Mouse (Mus musculus) heart, postnatal 0 days (tissue): Measurements from ENCODE around the gene Serpinb6a. TPM values are rescaled to one million over a fixed set of nuclear protein-coding genes. Genes with fewer than 3 reads are reported as not detected.

Experiments used
- ATAC-seq: fragments of 200-750 bp; cut with Nextera tagmentation; 2 replicates; pipeline ENCODE4 v1.8.0; 2017; ENCODE audit warnings: low read depth, moderate number of reproducible peaks, moderate library complexity; ENCODE audit not compliant: insufficient read depth
- DNase-seq: peaks from one replicate; pipeline ENCODE4 v3.0.0-alpha.2; 2016; ENCODE audit warnings: low spot score
- H3K27ac ChIP-seq: fragments of 300-500 bp; sonication (generic); 2 replicates; pipeline ENCODE4 v1.5.1; 2014; ENCODE audit warnings: low read depth, mild to moderate bottlenecking
- H3K27me3 ChIP-seq: fragments of 300-500 bp; sonication (generic); 2 replicates; pipeline ENCODE4 v1.6.1; 2014; ENCODE audit warnings: low read length, mixed read lengths; ENCODE audit not compliant: control insufficient read depth, insufficient read depth
- H3K36me3 ChIP-seq: fragments of 300-500 bp; sonication (generic); replicated peaks from 2 replicates; pipeline ENCODE4 v1.6.1; 2014; ENCODE audit warnings: low read length, mixed read lengths; ENCODE audit not compliant: control insufficient read depth, insufficient read depth
- H3K4me1 ChIP-seq: fragments of 300-500 bp; sonication (generic); 2 replicates; pipeline ENCODE4 v1.6.1; 2014; ENCODE audit warnings: antibody characterized with exemption; ENCODE audit not compliant: control insufficient read depth, insufficient read depth
- H3K4me2 ChIP-seq: fragments of 300-500 bp; sonication (generic); 2 replicates; pipeline ENCODE4 v1.6.1; 2014; ENCODE audit warnings: low read depth, mild to moderate bottlenecking, low read length, moderate library complexity
- H3K4me3 ChIP-seq: fragments of 300-500 bp; sonication (generic); 2 replicates; pipeline ENCODE4 v1.5.1; 2014; ENCODE audit warnings: low read depth, low read length
- H3K9ac ChIP-seq: fragments of 300-500 bp; sonication (generic); replicated peaks from 2 replicates; pipeline ENCODE4 v1.6.1; 2014; ENCODE audit warnings: low read depth, low read length, mixed read lengths
- H3K9me3 ChIP-seq: fragments of 300-500 bp; sonication (generic); replicated peaks from 2 replicates; pipeline ENCODE4 v1.6.1; 2016; ENCODE audit warnings: low read length; ENCODE audit not compliant: control insufficient read depth
- CTCF ChIP-seq: IDR thresholded peaks from 2 replicates; pipeline ENCODE4 v1.5.1; 2016; ENCODE audit warnings: antibody characterized with exemption, control low read depth, low read depth
- EP300 ChIP-seq: IDR thresholded peaks from 2 replicates; pipeline ENCODE4 v1.6.1; 2016; ENCODE audit warnings: antibody characterized with exemption, low read depth
- WGBS: fragments of 180-500 bp; shearing (Covaris S2); extraction: QIAGEN DNeasy Blood & Tissue Kit; methylation state at CpG from one replicate; pipeline ENCODE4 v1.1.7; 2014; 5-methylcytosine and 5-hydroxymethylcytosine counted together
- polyA plus RNA-seq: library from polyadenylated mRNA; unstranded; fragments of >200 nt; fragmentation: Nextera tagmentation; extraction: Ambion mirVana; gene quantifications from 2 replicates; pipeline ENCODE4 v1.2.1, GENCODE M21; 2015
- total RNA-seq: library from RNA; depleted of rRNA; stranded (reverse); fragments of >200 nt; gene quantifications from 2 replicates; pipeline ENCODE4 v1.2.3, GENCODE M21; 2014; ENCODE audit warnings: low replicate concordance

The Serpinb6a gene
- total and polyA plus RNA-seq, 2 experiments from 2014 or later, result 80.2 to 149 TPM

DNA sequence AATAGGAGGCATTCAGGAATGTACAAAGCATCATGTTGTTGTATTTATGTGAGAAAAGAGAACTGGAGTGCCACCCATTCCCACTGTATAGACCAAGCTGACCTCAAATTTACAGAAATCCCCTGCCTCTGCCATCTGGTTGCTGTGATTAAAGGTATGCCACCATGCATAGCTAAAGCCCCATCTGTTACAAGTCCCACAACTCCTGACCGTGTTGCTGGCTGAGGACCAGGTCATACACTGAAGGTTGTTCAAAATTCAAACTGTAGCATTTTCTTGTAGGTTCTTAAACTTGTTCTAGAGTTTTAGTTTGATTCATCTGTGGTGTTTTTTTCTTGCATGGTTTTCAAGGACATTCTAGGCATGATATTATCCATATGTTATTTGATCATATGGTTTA, 15.9 kb upstream of the Serpinb6a start:
- no peaks in the 10 kb centered on the region for H3K4me1 ChIP-seq
- no peak overlapping the region for H3K27ac ChIP-seq
- H3K36me3 ChIP-seq, result peaks cover 85% of the 10 kb centered on the region
- no peaks in the 10 kb centered on the region for H3K9me3 ChIP-seq
- no peak overlapping the region for H3K4me2 ChIP-seq
- ATAC-seq (no peak), DNase-seq (no peak)
- H3K27me3 ChIP-seq, result no peaks in the 10 kb centered on the region
- no peak for TF ChIP-seq EP300
- no peak for TF ChIP-seq CTCF
- no peak overlapping the region for H3K9ac ChIP-seq
- 85% methylated on average over 1 of the region's 1 CpGs for WGBS
- no peak overlapping the region for H3K4me3 ChIP-seq

- Histone ChIP-seq H3K27me3 (no peaks in the 10 kb centered on the region), H3K27ac (no peak overlapping the region), H3K4me3 (no peak overlapping the region), H3K4me2 (no peak overlapping the region), H3K9me3 (no peaks in the 10 kb centered on the region), H3K4me1 (no peaks in the 10 kb centered on the region), H3K9ac (no peak overlapping the region), H3K36me3 (peaks cover 84% of the 10 kb centered on the region)
- ATAC-seq (no peak), DNase-seq (no peak)
- WGBS, result 84% methylated on average over 9 of the region's 9 CpGs
- TF ChIP-seq CTCF, result no peak
- TF ChIP-seq EP300, result no peak
Measured at GRCm38 (mm10) chr13:34016927-34017569, 14.5 kb upstream of the Serpinb6a start.

GRCm38 (mm10) chr13:34007234-34007633, 4.6 kb upstream of the Serpinb6a start:
- TF ChIP-seq EP300 (no peak), CTCF (no peak)
- H3K4me2 ChIP-seq, result no peak overlapping the region
- H3K27me3 ChIP-seq, result no peaks in the 10 kb centered on the region
- H3K4me3 ChIP-seq, result no peak overlapping the region
- 0 out of 2 replicates have a peak overlapping the region, but pooled peaks have one; percentile 6 for H3K27ac ChIP-seq
- peaks cover 30% of the 10 kb centered on the region for H3K36me3 ChIP-seq
- no peaks in the 10 kb centered on the region for H3K9me3 ChIP-seq
- DNase-seq, result no peak
- no peak for ATAC-seq
- no peak overlapping the region for H3K9ac ChIP-seq
- H3K4me1 ChIP-seq, result peaks cover 6% of the 10 kb centered on the region
- WGBS, result 66% methylated on average over 2 of the region's 2 CpGs

- DNase-seq (no peak), ATAC-seq (no peak)
- peak overlapping the region; percentile 85 for H3K9ac ChIP-seq
- H3K36me3 ChIP-seq, result no peaks in the 10 kb centered on the region
- no peaks in the 10 kb centered on the region for H3K27me3 ChIP-seq
- H3K9me3 ChIP-seq, result no peaks in the 10 kb centered on the region
- H3K4me2 ChIP-seq, result peak overlapping the region; percentile 86
- H3K4me3 ChIP-seq, result peak overlapping the region; percentile 93
- TF ChIP-seq EP300, result no peak
- peaks cover 11% of the 10 kb centered on the region for H3K4me1 ChIP-seq
- WGBS, result 1% methylated on average over 5 of the region's 5 CpGs
- H3K27ac ChIP-seq, result 0 out of 2 replicates have a peak overlapping the region, but pooled peaks have one; percentile 26
Measured at GRCm38 (mm10) chr13:34003058-34003457, 464 bp upstream of the Serpinb6a start.

GRCm38 (mm10) chr13:33995197-33995596, 7.4 kb downstream of the Serpinb6a start:
- Histone ChIP-seq H3K4me3 (no peak overlapping the region), H3K27me3 (no peaks in the 10 kb centered on the region), H3K36me3 (no peaks in the 10 kb centered on the region), H3K9me3 (no peaks in the 10 kb centered on the region), H3K27ac (no peak overlapping the region), H3K9ac (no peak overlapping the region), H3K4me1 (no peaks in the 10 kb centered on the region), H3K4me2 (no peak overlapping the region)
- TF ChIP-seq EP300 (no peak), CTCF (peak; percentile 88)
- ATAC-seq (no peak), DNase-seq (peak; percentile 65)
- 21% methylated on average over 1 of the region's 1 CpGs for WGBS

DNA sequence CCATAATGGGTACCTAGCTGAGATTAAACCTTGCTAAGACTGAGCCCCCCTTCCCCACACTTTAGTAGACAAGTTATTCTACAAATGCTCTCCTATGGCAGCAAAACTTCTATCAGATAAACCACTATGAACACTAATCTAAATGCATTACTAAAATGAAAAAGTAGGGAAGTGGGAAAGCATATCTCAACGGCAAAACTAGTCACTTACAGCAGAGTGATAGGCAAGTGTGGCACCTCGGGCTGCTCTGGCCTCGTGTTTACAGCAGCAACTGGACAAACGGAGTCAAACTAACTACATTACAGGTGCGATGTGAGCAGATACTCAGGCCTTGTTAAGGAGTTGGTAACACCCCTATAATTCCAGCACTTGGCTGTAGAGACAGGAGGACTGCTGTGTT, 13.0 kb downstream of the Serpinb6a start:
- Histone ChIP-seq H3K9ac (no peak overlapping the region), H3K4me3 (no peak overlapping the region), H3K27ac (no peak overlapping the region), H3K36me3 (peaks cover 30% of the 10 kb centered on the region), H3K4me1 (no peaks in the 10 kb centered on the region), H3K27me3 (no peaks in the 10 kb centered on the region), H3K4me2 (no peak overlapping the region), H3K9me3 (no peaks in the 10 kb centered on the region)
- ATAC-seq (no peak), DNase-seq (no peak)
- 75% methylated on average over 5 of the region's 5 CpGs for WGBS
- TF ChIP-seq EP300 (no peak), CTCF (no peak)
